Mouse (Mus musculus): ENCODE results near the gene Cxcl15. TPM values are rescaled to one million over a fixed set of nuclear protein-coding genes. Genes with fewer than 3 reads are reported as not detected.

Gene Cxcl15
- polyA plus RNA-seq, 1 experiment from 2014 or later, result 0.06 TPM

Small RNAs within 50 kb of the gene (microRNA-seq; reads per million reads assigned to microRNA genes)
- not detected for gene Gm24322

Other genes with a start within 250 kb of the Cxcl15 start
- gene 5830473C10Rik, start 233.4 kb upstream of the Cxcl15 start, polyA plus RNA-seq (2015; fragmentation: Nextera tagmentation; extraction: Ambion mirVana), result 0.08 TPM in 1 of 2 replicates, not detected in the other
- gene Rassf6, start 153.9 kb upstream of the Cxcl15 start, polyA plus RNA-seq (2015; fragmentation: Nextera tagmentation; extraction: Ambion mirVana), result 1.4 and 2.1 TPM in 2 replicates
- 0.51 and 0.71 TPM in 2 replicates for gene Cxcl5, start 35.2 kb upstream of the Cxcl15 start, polyA plus RNA-seq (2015; fragmentation: Nextera tagmentation; extraction: Ambion mirVana)
- 4.1 and 6.6 TPM in 2 replicates for gene Ppbp, start 26.0 kb upstream of the Cxcl15 start, polyA plus RNA-seq (2015; fragmentation: Nextera tagmentation; extraction: Ambion mirVana)
- 46.5 and 56.5 TPM in 2 replicates for gene Pf4, start 22.1 kb upstream of the Cxcl15 start, polyA plus RNA-seq (2015; fragmentation: Nextera tagmentation; extraction: Ambion mirVana)
- gene Cxcl3, start 8.4 kb upstream of the Cxcl15 start, polyA plus RNA-seq (2015; fragmentation: Nextera tagmentation; extraction: Ambion mirVana), result 0.26 and 0.52 TPM in 2 replicates
- gene Cxcl1, start 96.7 kb downstream of the Cxcl15 start, polyA plus RNA-seq (2015; fragmentation: Nextera tagmentation; extraction: Ambion mirVana), result 1.1 and 1.4 TPM in 2 replicates
- gene Cxcl2, start 109.3 kb downstream of the Cxcl15 start, polyA plus RNA-seq (2015; fragmentation: Nextera tagmentation; extraction: Ambion mirVana), result 0.18 and 0.28 TPM in 2 replicates
- gene Mthfd2l, start 136.6 kb downstream of the Cxcl15 start, polyA plus RNA-seq (2015; fragmentation: Nextera tagmentation; extraction: Ambion mirVana), result 59.5 and 62.3 TPM in 2 replicates
- 0.10 and 0.29 TPM in 2 replicates for gene Epgn, start 232.9 kb downstream of the Cxcl15 start, polyA plus RNA-seq (2015; fragmentation: Nextera tagmentation; extraction: Ambion mirVana)

Measured in limb, embryonic 13.5 days (tissue).